Mouse (Mus musculus): ENCODE results near the gene Cks2. TPM values are rescaled to one million over a fixed set of nuclear protein-coding genes. Genes with fewer than 3 reads are reported as not detected.
"Not testable (repeated sequence)": the region's sequence is repeated elsewhere in the genome, so short reads cannot be mapped to it uniquely, and the experiment has no call there.

Cks2 gene
- polyA plus RNA-seq, 1 experiment from 2014 or later = 433 TPM

GRCm38 (mm10) chr13:51616417-51617044 lies 28.5 kb upstream of the Cks2 start:
- H3K4me3 ChIP-seq (replicated peaks) = no peak overlapping the region
- DNase-seq (no peak), ATAC-seq (ENCODE audit: low read depth) (no peak)
- no peak overlapping the region for H3K9ac ChIP-seq
- no peaks in the 10 kb centered on the region for H3K9me3 ChIP-seq (replicated peaks)
- H3K4me1 ChIP-seq (replicated peaks) = peaks cover 4% of the 10 kb centered on the region
- H3K4me2 ChIP-seq = 0 out of 2 replicates have a peak overlapping the region, but pooled peaks have one; percentile 12
- no peak overlapping the region for H3K27ac ChIP-seq
- 18% methylated on average over 12 of the region's 12 CpGs for WGBS (ENCODE audit: insufficient replicate concordance)
- H3K36me3 ChIP-seq = no peaks in the 10 kb centered on the region
- H3K27me3 ChIP-seq = peaks cover 3% of the 10 kb centered on the region; the same call in 1 of the 2 replicates

GRCm38 (mm10) chr13:51617306-51617705 lies 27.7 kb upstream of the Cks2 start:
- no peak overlapping the region for H3K9ac ChIP-seq
- peaks cover 4% of the 10 kb centered on the region for H3K4me1 ChIP-seq (replicated peaks)
- H3K36me3 ChIP-seq = no peaks in the 10 kb centered on the region
- ATAC-seq (ENCODE audit: low read depth) = no peak
- no peak overlapping the region for H3K4me2 ChIP-seq
- no peaks in the 10 kb centered on the region for H3K9me3 ChIP-seq (replicated peaks)
- no peak for DNase-seq
- no peak overlapping the region for H3K4me3 ChIP-seq (replicated peaks)
- H3K27me3 ChIP-seq = peaks cover 3% of the 10 kb centered on the region; the same call in 1 of the 2 replicates
- no peak overlapping the region for H3K27ac ChIP-seq
- WGBS (ENCODE audit: insufficient replicate concordance) = 48% methylated on average over 1 of the region's 1 CpGs

- Histone ChIP-seq H3K27ac (no peak overlapping the region), H3K4me1 (replicated peaks) (peaks cover 4% of the 10 kb centered on the region), H3K9me3 (replicated peaks) (no peaks in the 10 kb centered on the region), H3K4me3 (replicated peaks) (no peak overlapping the region), H3K36me3 (no peaks in the 10 kb centered on the region), H3K4me2 (no peak overlapping the region), H3K9ac (no peak overlapping the region), H3K27me3 (peaks cover under 1% of the 10 kb centered on the region; the same call in 1 of the 2 replicates)
- DNase-seq (no peak), ATAC-seq (ENCODE audit: low read depth) (no peak)
- 19% methylated on average over 6 of the region's 6 CpGs for WGBS (ENCODE audit: insufficient replicate concordance)
Measured at GRCm38 (mm10) chr13:51617861-51618260, 27.2 kb upstream of the Cks2 start.

GRCm38 (mm10) chr13:51618602-51619001 lies 26.4 kb upstream of the Cks2 start:
- Histone ChIP-seq H3K27me3 (no peaks in the 10 kb centered on the region), H3K4me1 (replicated peaks) (peaks cover 4% of the 10 kb centered on the region), H3K27ac (no peak overlapping the region), H3K4me2 (no peak overlapping the region), H3K9ac (no peak overlapping the region), H3K36me3 (no peaks in the 10 kb centered on the region), H3K9me3 (replicated peaks) (no peaks in the 10 kb centered on the region), H3K4me3 (replicated peaks) (no peak overlapping the region)
- 27% methylated on average over 9 of the region's 9 CpGs for WGBS (ENCODE audit: insufficient replicate concordance)
- ATAC-seq (ENCODE audit: low read depth) = no peak
- no peak for DNase-seq

GRCm38 (mm10) chr13:51622626-51623025 lies 22.4 kb upstream of the Cks2 start:
- no peaks in the 10 kb centered on the region for H3K9me3 ChIP-seq (replicated peaks)
- H3K4me3 ChIP-seq (replicated peaks) = no peak overlapping the region
- ATAC-seq (ENCODE audit: low read depth) = no peak
- DNase-seq = no peak
- 67% methylated on average over 5 of the region's 5 CpGs for WGBS (ENCODE audit: insufficient replicate concordance)
- no peak overlapping the region for H3K9ac ChIP-seq
- no peak overlapping the region for H3K4me2 ChIP-seq
- no peaks in the 10 kb centered on the region for H3K4me1 ChIP-seq (replicated peaks)
- H3K27me3 ChIP-seq = no peaks in the 10 kb centered on the region
- H3K27ac ChIP-seq = no peak overlapping the region
- no peaks in the 10 kb centered on the region for H3K36me3 ChIP-seq

- 73% methylated on average over 2 of the region's 2 CpGs for WGBS (ENCODE audit: insufficient replicate concordance)
- H3K36me3 ChIP-seq = no peaks in the 10 kb centered on the region
- no peak overlapping the region for H3K4me3 ChIP-seq (replicated peaks)
- H3K4me1 ChIP-seq (replicated peaks) = no peaks in the 10 kb centered on the region
- no peak overlapping the region for H3K9ac ChIP-seq
- no peak overlapping the region for H3K27ac ChIP-seq
- DNase-seq (no peak), ATAC-seq (ENCODE audit: low read depth) (no peak)
- no peak overlapping the region for H3K4me2 ChIP-seq
- no peaks in the 10 kb centered on the region for H3K9me3 ChIP-seq (replicated peaks)
- peaks cover 3% of the 10 kb centered on the region; the same call in 1 of the 2 replicates for H3K27me3 ChIP-seq
Measured at GRCm38 (mm10) chr13:51623678-51624077, 21.4 kb upstream of the Cks2 start.

GRCm38 (mm10) chr13:51628273-51628848 lies 16.7 kb upstream of the Cks2 start:
- Histone ChIP-seq H3K4me2 (no peak overlapping the region), H3K4me3 (replicated peaks) (no peak overlapping the region), H3K27ac (no peak overlapping the region), H3K9me3 (replicated peaks) (no peaks in the 10 kb centered on the region), H3K36me3 (no peaks in the 10 kb centered on the region), H3K27me3 (peaks cover 3% of the 10 kb centered on the region; the same call in 1 of the 2 replicates), H3K9ac (no peak overlapping the region), H3K4me1 (replicated peaks) (no peaks in the 10 kb centered on the region)
- ATAC-seq (ENCODE audit: low read depth) (no peak), DNase-seq (no peak)
- WGBS (ENCODE audit: insufficient replicate concordance) = 47% methylated on average over 6 of the region's 6 CpGs

GRCm38 (mm10) chr13:51631354-51631992 lies 13.6 kb upstream of the Cks2 start:
- no peak overlapping the region for H3K4me2 ChIP-seq
- H3K9ac ChIP-seq = no peak overlapping the region
- no peak overlapping the region for H3K4me3 ChIP-seq (replicated peaks)
- no peak overlapping the region for H3K27ac ChIP-seq
- no peaks in the 10 kb centered on the region for H3K9me3 ChIP-seq (replicated peaks)
- H3K36me3 ChIP-seq = no peaks in the 10 kb centered on the region
- peaks cover 3% of the 10 kb centered on the region; the same call in 1 of the 2 replicates for H3K27me3 ChIP-seq
- ATAC-seq (ENCODE audit: low read depth) (no peak), DNase-seq (no peak)
- 67% methylated on average over 15 of the region's 15 CpGs for WGBS (ENCODE audit: insufficient replicate concordance)
- H3K4me1 ChIP-seq (replicated peaks) = no peaks in the 10 kb centered on the region

- no peak overlapping the region for H3K27ac ChIP-seq
- no peaks in the 10 kb centered on the region for H3K9me3 ChIP-seq (replicated peaks)
- peaks cover 3% of the 10 kb centered on the region; the same call in 1 of the 2 replicates for H3K27me3 ChIP-seq
- no peaks in the 10 kb centered on the region for H3K4me1 ChIP-seq (replicated peaks)
- H3K9ac ChIP-seq = no peak overlapping the region
- WGBS (ENCODE audit: insufficient replicate concordance) = 67% methylated on average over 5 of the region's 5 CpGs
- no peak overlapping the region for H3K4me2 ChIP-seq
- ATAC-seq (ENCODE audit: low read depth) (no peak), DNase-seq (no peak)
- no peaks in the 10 kb centered on the region for H3K36me3 ChIP-seq
- H3K4me3 ChIP-seq (replicated peaks) = no peak overlapping the region
Measured at GRCm38 (mm10) chr13:51632560-51633218, 12.3 kb upstream of the Cks2 start.

GRCm38 (mm10) chr13:51635384-51635783 lies 9.6 kb upstream of the Cks2 start:
- H3K4me2 ChIP-seq = not testable (repeated sequence)
- WGBS (ENCODE audit: insufficient replicate concordance) = 54% methylated on average over 5 of the region's 9 CpGs

GRCm38 (mm10) chr13:51638958-51639357 lies 6.1 kb upstream of the Cks2 start:
- no peak overlapping the region for H3K4me3 ChIP-seq (replicated peaks)
- H3K9ac ChIP-seq = no peak overlapping the region
- peak; percentile 18 for DNase-seq
- peaks cover 11% of the 10 kb centered on the region for H3K4me1 ChIP-seq (replicated peaks)
- H3K27me3 ChIP-seq = no peaks in the 10 kb centered on the region
- no peaks in the 10 kb centered on the region for H3K36me3 ChIP-seq
- no peak for ATAC-seq (ENCODE audit: low read depth)
- H3K9me3 ChIP-seq (replicated peaks) = no peaks in the 10 kb centered on the region
- WGBS (ENCODE audit: insufficient replicate concordance) = 67% methylated on average over 4 of the region's 4 CpGs
- no peak overlapping the region for H3K27ac ChIP-seq
- H3K4me2 ChIP-seq = no peak overlapping the region

More at GRCm38 (mm10) chr13:51635384-51635783, 9.6 kb upstream of the Cks2 start:
- H3K36me3 ChIP-seq; H3K27ac ChIP-seq; H3K4me1 ChIP-seq (replicated peaks); DNase-seq; H3K27me3 ChIP-seq; ATAC-seq (ENCODE audit: low read depth); H3K9me3 ChIP-seq (replicated peaks); H3K4me3 ChIP-seq (replicated peaks); H3K9ac ChIP-seq: not testable (repeated sequence)
